ENCODE assay signal across 8 mouse cellular contexts in the genomic region with DNA sequence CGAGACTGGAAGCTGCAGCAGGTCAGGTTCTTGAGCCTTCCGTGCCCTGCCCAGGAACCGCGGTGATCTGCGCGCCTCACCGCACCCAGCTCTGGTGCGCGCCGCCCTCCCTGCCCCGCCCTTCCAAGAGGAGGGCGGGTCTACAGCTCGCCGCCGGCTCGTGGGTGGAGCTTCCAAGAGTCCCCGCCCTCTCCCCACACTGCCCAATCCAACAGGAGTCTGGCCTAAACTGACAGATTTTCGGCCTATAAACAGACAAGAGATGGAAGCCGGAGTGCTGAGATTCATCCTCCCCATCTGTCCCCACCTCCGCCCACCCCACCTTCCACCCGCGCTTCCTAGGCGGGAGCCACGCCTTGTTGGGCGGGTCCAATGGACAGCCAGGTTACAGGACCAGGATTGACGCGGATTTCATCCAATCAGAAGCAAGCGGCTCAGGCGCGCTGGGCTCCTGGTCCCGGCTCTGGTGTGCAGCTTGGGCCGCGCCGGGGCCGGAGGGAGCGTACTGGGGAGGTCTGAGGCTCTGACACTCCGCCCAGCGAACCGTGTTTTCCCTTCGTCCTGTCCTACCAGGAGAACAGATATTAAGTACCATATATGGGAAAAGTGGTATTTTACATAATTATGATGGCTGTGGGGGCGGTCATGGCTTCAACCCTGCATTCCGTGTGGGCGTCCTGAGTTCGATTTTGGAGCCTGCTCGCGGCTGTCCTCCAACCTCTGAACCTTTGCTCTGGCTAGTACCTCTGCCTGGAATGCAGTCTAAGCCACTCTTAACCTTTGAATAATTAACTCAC. TPM values are rescaled to one million over a fixed set of nuclear protein-coding genes. Genes with fewer than 3 reads are reported as not detected.
A peak's percentile ranks its signal among the peaks of the same experiment; 100 is the strongest.
DNase-seq lines count a peak whose midpoint lies in the region; ATAC-seq lines count a peak whose summit lies in the region.

Gene Myh9, minus strand, starts transcription at position 129 of the 797 bp plus-strand sequence.

- intact Hi-C loops in gastrocnemius, postnatal 14 days (cut with DNase I; ENCODE audit: low total_unique reads), result no loop called here
- intact Hi-C loops in left cerebral cortex, postnatal 10 days (cut with DNase I), result loop anchor here (5.0 kb wide), 2 partner anchors 40 to 65 kb away; no protein-coding TSS in a partner anchor

- DNase-seq in adrenal gland, adult (ENCODE audit: inconsistent age in 2 of 2, low spot score in 1 of 2), result peak; percentile 100
- DNase-seq in embryo, embryonic 10.5 days (ENCODE audit: low spot score), result peak; percentile 100
- peak; percentile 99 for DNase-seq in gastrocnemius, postnatal 14 days
- peak; percentile 99 to 100 for DNase-seq in left cerebral cortex, postnatal 10 days (ENCODE audit: extremely low spot score in 1 of 2, low spot score in 2 of 2)
- peak; percentile 98 for DNase-seq in right cerebral cortex, postnatal 25 days
- DNase-seq in urinary bladder, postnatal 4 days (ENCODE audit: low spot score in 2 of 2), result peak; percentile 99

- ATAC-seq in inflammation-experienced regulatory T-cells, adult 6 months, result peak; percentile 80
- ATAC-seq in megakaryocyte-erythroid progenitor cell, adult 5-6 weeks (replicated peaks; ENCODE audit: low FRiP score, low TSS enrichment, poor library complexity, severe bottlenecking), result peak; percentile 92

RNA-seq across cellular contexts. Expression of gene Myh9, which starts in this region (rescaled TPM):
- 100 to 1,000 TPM in 1 of 2 experiments, 10 to 100 TPM in 1; 96.9 to 111 TPM for total RNA-seq in gastrocnemius, postnatal 14 days (2021)
- 100 to 1,000 TPM; 218 to 293 (median 259) TPM for polyA plus RNA-seq in inflammation-experienced regulatory T-cells, adult 6 months (2017; shearing (Covaris generic))
- 10 to 100 TPM; 58.2 to 58.8 TPM for total RNA-seq in left cerebral cortex, postnatal 10 days (2021)
- 98.3 and 144 TPM in 2 replicates for total RNA-seq in megakaryocyte-erythroid progenitor cell, adult 5-6 weeks (2014; fragmentation: Nextera tagmentation)
- total RNA-seq in megakaryocyte-erythroid progenitor cell, adult 5-6 weeks (2017), result 195 and 198 TPM in 2 replicates

Comparison
In these comparisons a context has a peak if more than half of its experiments do, and no peak if none do; other contexts are left out.
1. Peak in every context shown above with its lines: DNase-seq and ATAC-seq.